In genomic region chr19:53258740-53259506, GRCm38 (mm10) we compare ENCODE assay signal across 14 mouse cellular contexts. TPM values are rescaled to one million over a fixed set of nuclear protein-coding genes. Genes with fewer than 3 reads are reported as not detected.
DNase-seq lines count a peak whose midpoint lies in the region; ATAC-seq and TF ChIP-seq lines count a peak whose summit lies in the region.
"Had no signal": no experiment of that assay in that cellular context is flagged by ENCODE, and none has a peak within 500 bp of the region (broad histone marks: within the 10 kb centered on the region; RNA-seq: fewer than 3 reads in every experiment).

No protein-coding gene starts in this region.

- no peak overlapping the region for H3K9ac ChIP-seq in forebrain, postnatal 0 days
- H3K9ac ChIP-seq in kidney, embryonic 14.5 days (ENCODE audit: low read depth, low read length): no peak overlapping the region
- H3K9ac ChIP-seq in liver, embryonic 12.5 days: peak overlapping the region; percentile 66

- no peaks in the 10 kb centered on the region for H3K36me3 ChIP-seq in forebrain, embryonic 10.5 days (replicated peaks)
- no peaks in the 10 kb centered on the region for H3K36me3 ChIP-seq in forebrain, postnatal 0 days (ENCODE audit: insufficient read depth)
- H3K36me3 ChIP-seq in kidney, embryonic 14.5 days (ENCODE audit: control insufficient read depth, insufficient read depth, low read length): no peaks in the 10 kb centered on the region
- no peaks in the 10 kb centered on the region for H3K36me3 ChIP-seq in liver, embryonic 12.5 days
- H3K36me3 ChIP-seq: G1E had no signal

- H3K9me3 ChIP-seq in forebrain, embryonic 10.5 days: no peaks in the 10 kb centered on the region
- H3K9me3 ChIP-seq in forebrain, postnatal 0 days (ENCODE audit: low read length): no peaks in the 10 kb centered on the region
- no peaks in the 10 kb centered on the region for H3K9me3 ChIP-seq in kidney, embryonic 14.5 days (ENCODE audit: control insufficient read depth, low read length)
- H3K9me3 ChIP-seq in liver, embryonic 12.5 days (replicated peaks): no peaks in the 10 kb centered on the region
- H3K9me3 ChIP-seq: G1E had no signal

- no peak for TF ChIP-seq CTCF in forebrain, postnatal 0 days (IDR thresholded peaks at IDR 0.05; ENCODE audit: low read depth)
- no peak for TF ChIP-seq CTCF in bone marrow, adult 2 months (IDR thresholded peaks at IDR 0.05; ENCODE audit: control insufficient read depth, insufficient read depth, low read length)

- TF ChIP-seq POLR2A in bone marrow, adult 2 months (IDR thresholded peaks at IDR 0.05; ENCODE audit: borderline replicate concordance, control insufficient read depth, low read depth, low read length): no peak

- no peak overlapping the region for H3K4me2 ChIP-seq in forebrain, postnatal 0 days (ENCODE audit: low read depth)
- H3K4me2 ChIP-seq in kidney, embryonic 14.5 days (replicated peaks; ENCODE audit: low read depth, low read length): no peak overlapping the region
- H3K4me2 ChIP-seq in liver, embryonic 12.5 days: peak overlapping the region; percentile 65

- peak overlapping the region; percentile 53 for H3K27ac ChIP-seq in forebrain, embryonic 10.5 days
- H3K27ac ChIP-seq in forebrain, postnatal 0 days (ENCODE audit: low read depth, low read length): no peak overlapping the region
- no peak overlapping the region for H3K27ac ChIP-seq in kidney, embryonic 14.5 days (ENCODE audit: low read depth, low read length)
- peak overlapping the region; percentile 89 for H3K27ac ChIP-seq in bone marrow, adult 2 months (ENCODE audit: control insufficient read depth, insufficient read depth, low read depth, low read length, poor library complexity)
- H3K27ac ChIP-seq in liver, embryonic 12.5 days: peak overlapping the region; percentile 98
- H3K27ac ChIP-seq: macrophage had no signal

- ATAC-seq in forebrain, postnatal 0 days: no peak
- no peak for ATAC-seq in kidney, embryonic 14.5 days (ENCODE audit: low FRiP score, low TSS enrichment)
- ATAC-seq in liver, embryonic 12.5 days: no peak

- no peak for DNase-seq in forebrain, embryonic 10.5 days (ENCODE audit: extremely low spot score, low spot score)
- DNase-seq in forebrain, postnatal 0 days: no peak
- peak; percentile 32 for DNase-seq in kidney, adult 18-20 months
- DNase-seq in lung, postnatal 25 days (ENCODE audit: low spot score): no peak
- DNase-seq in cerebellum, adult 8-10 months: no peak
- DNase-seq: adrenal gland, postnatal 36 days; gastrocnemius, postnatal 10 days; right cerebral cortex, postnatal 14 days; thymus, postnatal 14 days had no signal

- H3K27me3 ChIP-seq in forebrain, embryonic 10.5 days (ENCODE audit: poor library complexity, severe bottlenecking): peaks cover 3% of the 10 kb centered on the region; the same call in 1 of the 2 replicates
- no peaks in the 10 kb centered on the region for H3K27me3 ChIP-seq in forebrain, postnatal 0 days (ENCODE audit: insufficient read depth, low read length)
- H3K27me3 ChIP-seq in kidney, embryonic 14.5 days (ENCODE audit: control insufficient read depth, insufficient read depth, low read length): no peaks in the 10 kb centered on the region
- H3K27me3 ChIP-seq in liver, embryonic 12.5 days (replicated peaks): peaks cover 29% of the 10 kb centered on the region

- 89% methylated on average over 13 of the region's 13 CpGs for WGBS in forebrain, embryonic 10.5 days
- 87% methylated on average over 13 of the region's 13 CpGs for WGBS in forebrain, postnatal 0 days
- 86% methylated on average over 13 of the region's 13 CpGs for WGBS in kidney, embryonic 14.5 days
- WGBS in bone marrow, adult 2 months: 70% methylated on average over 13 of the region's 13 CpGs
- 74% methylated on average over 13 of the region's 13 CpGs for WGBS in liver, embryonic 12.5 days (ENCODE audit: insufficient replicate concordance)

- H3K4me3 ChIP-seq in forebrain, embryonic 10.5 days: no peak overlapping the region
- H3K4me3 ChIP-seq in forebrain, postnatal 0 days (ENCODE audit: low read depth, low read length): no peak overlapping the region
- no peak overlapping the region for H3K4me3 ChIP-seq in kidney, embryonic 14.5 days (ENCODE audit: low read length)
- peak overlapping the region; percentile 21 for H3K4me3 ChIP-seq in bone marrow, adult 2 months (replicated peaks; ENCODE audit: control insufficient read depth, low read depth, low read length)
- peak overlapping the region; percentile 1; the same call in 1 of the 2 replicates for H3K4me3 ChIP-seq in liver, embryonic 12.5 days

- H3K4me1 ChIP-seq in forebrain, embryonic 10.5 days: peaks cover 13% of the 10 kb centered on the region
- H3K4me1 ChIP-seq in forebrain, postnatal 0 days (ENCODE audit: insufficient read depth): no peaks in the 10 kb centered on the region
- no peaks in the 10 kb centered on the region for H3K4me1 ChIP-seq in kidney, embryonic 14.5 days (ENCODE audit: control insufficient read depth, insufficient read depth, low read length)
- H3K4me1 ChIP-seq in bone marrow, adult 2 months (ENCODE audit: control insufficient read depth, insufficient read depth, low read length): peaks cover 14% of the 10 kb centered on the region
- peaks cover 74% of the 10 kb centered on the region for H3K4me1 ChIP-seq in liver, embryonic 12.5 days

RNA-seq across cellular contexts. Expression of gene Mxi1, which starts 51.4 kb away (rescaled TPM):
- 16.1 and 20.7 TPM in 2 replicates for polyA plus RNA-seq in forebrain, embryonic 10.5 days (2016; fragmentation: Nextera tagmentation; extraction: Ambion mirVana)
- total RNA-seq in forebrain, postnatal 0 days (2014; rRNA removed): 37.0 and 48.4 TPM in 2 replicates
- polyA plus RNA-seq in forebrain, postnatal 0 days (2015; fragmentation: Nextera tagmentation; extraction: Ambion mirVana): 42.2 and 48.9 TPM in 2 replicates
- polyA plus RNA-seq in kidney, embryonic 14.5 days (2014; fragmentation: Nextera tagmentation; extraction: Ambion mirVana): 31.0 and 42.5 TPM in 2 replicates
- polyA plus RNA-seq in bone marrow, adult 2 months (2011; ENCODE audit: insufficient read depth, insufficient read length, low replicate concordance, missing spikeins): 32.4 and 39.2 TPM in 2 replicates
- polyA plus RNA-seq in liver, embryonic 12.5 days (2016; fragmentation: Nextera tagmentation; extraction: Ambion mirVana): 38.3 and 39.3 TPM in 2 replicates

Comparison
In these comparisons a context has a peak if more than half of its experiments do, and no peak if none do; other contexts are left out.
1. H3K27ac ChIP-seq: peak in forebrain, embryonic 10.5 days (single experiment), bone marrow, adult 2 months (single experiment) and liver, embryonic 12.5 days (single experiment); none in forebrain, postnatal 0 days (single experiment) and kidney, embryonic 14.5 days (single experiment).
2. H3K4me3 ChIP-seq: peak in bone marrow, adult 2 months (single experiment) and liver, embryonic 12.5 days (single experiment); none in forebrain, embryonic 10.5 days (single experiment), forebrain, postnatal 0 days (single experiment) and kidney, embryonic 14.5 days (single experiment).